Mouse (Mus musculus) lung, adult 2 months (tissue): ENCODE results near the gene Mfsd8.

Experiments used
- CTCF ChIP-seq: fragments of 200-500 bp; IDR thresholded peaks from 2 replicates; pipeline ENCODE4 v1.5.1; 2011; ENCODE audit warnings: mild to moderate bottlenecking, low read length, control low read depth; ENCODE audit not compliant: insufficient read depth
- POLR2A ChIP-seq: fragments of 200-500 bp; IDR thresholded peaks from 2 replicates; pipeline ENCODE4 v1.6.1; 2011; ENCODE audit warnings: low read depth, mild to moderate bottlenecking, control low read depth, low read length, borderline replicate concordance; ENCODE audit errors: extremely low read depth

GRCm38 (mm10) chr3:40806871-40807270, 39.8 kb downstream of the Mfsd8 start:
- TF ChIP-seq CTCF (no peak), POLR2A (no peak)
